Mouse (Mus musculus) CD4-positive, CD25-positive, alpha-beta regulatory T cell, adult 4 months (primary cell): ENCODE measurements around the gene Pdzd4. TPM values are rescaled to one million over a fixed set of nuclear protein-coding genes. Genes with fewer than 3 reads are reported as not detected.

Experiments
- ATAC-seq: one replicate; pipeline ENCODE4 v1.8.0; 2017
- polyA plus RNA-seq, 2 experiments: library from polyadenylated mRNA; unstranded; fragments of 100-300 nt; shearing (Covaris generic); gene quantifications; one replicate each; pipeline ENCODE4 v1.2.1; 2017

The Pdzd4 gene
- polyA plus RNA-seq, 2 experiments from 2014 or later: 0.08 to 0.16 TPM

DNA sequence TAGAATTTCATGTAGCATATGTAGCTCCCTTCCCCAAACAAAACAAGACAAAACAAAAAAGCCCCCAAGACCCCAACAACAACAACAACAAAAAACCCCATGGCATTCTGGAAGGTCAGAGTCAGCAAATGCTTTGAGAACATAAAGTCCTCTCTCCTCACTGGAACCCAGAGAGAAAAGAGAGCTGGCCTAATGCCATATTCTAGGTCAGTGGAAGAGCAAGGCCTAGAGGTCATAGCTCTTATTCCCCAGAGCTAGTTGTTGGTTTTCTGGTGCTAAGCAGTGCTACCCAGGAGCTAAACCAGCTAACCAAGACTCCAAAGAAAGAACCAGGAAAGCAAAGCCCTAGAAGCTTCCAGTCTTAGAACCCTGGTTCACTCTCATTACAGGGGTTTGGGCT lies 39.1 kb downstream of the Pdzd4 start:
- ATAC-seq: no peak

DNA sequence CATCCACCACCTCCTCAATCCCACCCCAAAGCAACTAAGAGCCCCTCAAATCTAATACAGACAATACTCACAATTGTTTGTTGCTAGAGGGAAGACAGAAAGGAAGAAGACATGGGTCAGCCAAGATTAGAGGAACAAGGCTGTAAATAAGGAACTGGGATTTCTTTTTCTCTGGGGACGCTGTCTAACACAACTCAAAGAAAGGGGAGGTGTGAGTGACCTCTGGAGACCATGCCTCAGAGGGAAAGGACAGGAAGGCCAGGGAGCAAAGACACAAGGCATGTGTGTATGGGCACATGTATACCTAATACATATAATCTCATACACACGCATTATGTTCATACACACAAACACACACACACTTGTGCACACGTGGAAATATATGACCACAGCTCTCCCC lies 42.5 kb downstream of the Pdzd4 start:
- no peak for ATAC-seq

DNA sequence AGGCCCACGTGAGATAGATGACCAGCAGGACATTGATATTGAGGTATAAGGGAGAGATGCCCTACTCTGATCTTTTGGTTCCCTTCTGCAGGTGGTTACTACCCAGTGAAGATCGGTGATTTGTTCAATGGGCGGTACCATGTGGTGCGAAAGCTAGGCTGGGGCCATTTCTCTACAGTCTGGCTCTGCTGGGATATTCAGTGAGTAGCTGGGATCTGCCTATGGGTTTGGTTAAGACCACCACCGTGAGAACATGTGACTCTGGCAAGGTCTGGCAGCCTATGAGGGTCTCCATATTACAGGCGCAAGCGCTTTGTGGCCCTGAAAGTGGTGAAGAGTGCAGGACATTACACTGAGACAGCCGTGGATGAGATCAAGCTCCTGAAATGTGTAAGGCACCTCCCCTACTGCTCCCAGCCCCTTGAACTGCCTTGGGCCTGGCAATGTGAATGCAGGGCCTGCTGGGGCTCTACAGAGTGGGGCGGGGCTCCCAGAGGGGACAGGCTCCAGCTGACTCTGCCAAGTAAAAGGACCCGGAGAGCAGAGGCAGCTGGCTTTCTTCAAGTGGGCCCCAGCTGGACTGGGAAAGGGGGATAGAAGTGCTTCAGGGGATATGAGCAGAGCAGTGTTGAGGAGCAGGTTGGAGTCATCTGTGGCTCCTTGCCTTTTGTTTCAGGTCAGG lies 49.8 kb downstream of the Pdzd4 start:
- no peak for ATAC-seq

DNA sequence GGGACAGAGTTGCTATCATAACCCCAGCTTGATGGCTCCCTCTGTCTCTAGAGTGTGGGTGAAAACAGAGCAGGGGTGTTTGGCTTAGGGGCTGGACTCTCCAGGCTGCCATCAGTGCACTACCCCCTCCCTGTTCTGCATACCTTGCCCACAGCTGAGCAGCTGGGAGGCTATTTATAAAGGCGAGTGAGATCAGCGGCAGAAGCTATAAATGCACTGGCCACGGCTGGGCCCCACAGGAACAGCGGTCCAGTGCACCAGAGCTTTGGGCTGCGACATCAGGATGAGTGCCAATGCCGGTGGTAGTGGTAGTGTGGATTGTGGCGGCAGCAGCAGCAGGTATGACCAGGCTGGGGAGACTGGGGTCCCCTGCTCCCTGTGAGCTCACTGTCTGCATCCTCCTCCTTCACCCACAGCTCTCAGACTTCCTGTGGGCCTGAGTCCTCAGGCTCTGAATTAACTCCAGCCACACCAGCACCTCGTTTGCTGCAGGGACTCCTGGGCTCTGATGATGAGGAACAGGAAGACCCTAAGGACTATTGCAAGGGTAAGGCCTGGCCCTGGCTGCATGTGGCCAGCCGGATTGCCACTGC lies 50.5 kb downstream of the Pdzd4 start, which contains the start of gene Srpk3:
TSS of gene Srpk3 (plus strand) at position 238 of the 593 bp plus-strand sequence.
- ATAC-seq: no peak

DNA sequence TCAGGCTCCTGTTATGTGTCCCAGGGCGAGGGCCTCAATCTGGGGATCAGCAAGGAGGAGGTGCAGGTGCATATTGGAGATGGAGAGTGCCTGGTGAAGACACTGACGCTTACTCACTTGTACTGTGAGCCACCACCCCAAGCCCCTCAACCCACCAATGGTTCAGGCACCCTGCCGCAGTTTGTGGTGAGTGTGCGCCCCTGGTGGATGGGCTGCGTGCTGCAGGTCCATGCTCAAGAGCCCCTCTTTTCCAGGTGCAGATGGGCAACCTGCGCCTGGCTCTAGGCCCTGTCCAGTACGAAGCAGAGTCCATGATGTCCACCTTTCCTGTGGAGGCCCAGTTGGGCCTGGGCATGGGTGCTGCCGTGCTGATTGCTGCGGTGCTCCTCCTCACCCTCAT lies 57.5 kb downstream of the Pdzd4 start:
- ATAC-seq: no peak

DNA sequence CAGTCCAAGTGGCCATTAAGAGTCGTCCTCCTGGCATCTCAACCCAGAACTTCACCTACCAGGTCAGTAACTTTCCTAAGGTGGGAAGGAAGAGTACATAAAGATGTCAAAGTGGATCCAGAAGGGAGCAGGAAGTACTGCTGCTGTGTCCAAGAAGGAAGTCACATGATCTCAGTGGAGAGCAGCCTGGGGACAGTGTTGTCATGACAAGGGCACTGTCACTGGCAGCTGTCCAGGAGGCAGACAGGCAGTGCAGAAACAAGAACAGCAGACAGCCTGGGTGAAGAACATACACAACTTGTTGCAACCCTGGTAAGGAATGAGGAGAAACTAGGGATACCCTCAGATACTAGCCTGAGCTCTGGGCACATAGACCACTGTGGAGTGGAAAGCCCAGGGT lies 59.5 kb downstream of the Pdzd4 start:
- ATAC-seq: no peak

DNA sequence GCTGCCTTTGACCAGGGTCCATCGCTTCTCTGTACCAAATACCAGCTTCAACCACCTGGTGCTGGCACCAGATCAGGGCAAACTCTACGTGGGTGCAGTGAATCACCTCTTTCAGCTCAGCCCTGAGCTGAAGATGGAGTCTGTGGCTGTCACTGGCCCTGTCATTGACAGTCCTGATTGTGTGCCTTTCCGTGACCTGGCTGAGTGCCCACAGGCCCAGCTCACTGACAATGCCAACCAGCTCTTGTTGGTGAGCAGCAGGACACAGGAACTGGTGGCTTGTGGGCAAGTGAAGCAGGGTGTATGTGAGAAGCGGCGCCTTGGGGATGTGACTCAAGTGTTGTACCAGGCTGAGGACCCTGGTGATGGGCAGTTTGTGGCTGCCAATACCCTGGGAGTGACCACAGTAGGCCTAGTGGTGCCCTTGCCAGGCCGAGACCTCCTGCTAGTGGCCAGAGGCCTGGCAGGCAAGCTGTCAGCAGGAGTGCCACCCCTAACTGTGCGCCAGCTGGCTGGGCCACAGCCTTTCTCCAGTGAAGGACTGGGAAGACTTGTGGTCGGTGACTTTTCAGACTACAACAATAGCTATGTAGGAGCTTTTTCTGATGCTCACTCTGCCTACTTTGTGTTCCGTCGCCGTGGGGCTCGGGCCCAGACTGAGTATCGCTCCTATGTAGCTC lies 66.0 kb downstream of the Pdzd4 start:
- no peak for ATAC-seq

DNA sequence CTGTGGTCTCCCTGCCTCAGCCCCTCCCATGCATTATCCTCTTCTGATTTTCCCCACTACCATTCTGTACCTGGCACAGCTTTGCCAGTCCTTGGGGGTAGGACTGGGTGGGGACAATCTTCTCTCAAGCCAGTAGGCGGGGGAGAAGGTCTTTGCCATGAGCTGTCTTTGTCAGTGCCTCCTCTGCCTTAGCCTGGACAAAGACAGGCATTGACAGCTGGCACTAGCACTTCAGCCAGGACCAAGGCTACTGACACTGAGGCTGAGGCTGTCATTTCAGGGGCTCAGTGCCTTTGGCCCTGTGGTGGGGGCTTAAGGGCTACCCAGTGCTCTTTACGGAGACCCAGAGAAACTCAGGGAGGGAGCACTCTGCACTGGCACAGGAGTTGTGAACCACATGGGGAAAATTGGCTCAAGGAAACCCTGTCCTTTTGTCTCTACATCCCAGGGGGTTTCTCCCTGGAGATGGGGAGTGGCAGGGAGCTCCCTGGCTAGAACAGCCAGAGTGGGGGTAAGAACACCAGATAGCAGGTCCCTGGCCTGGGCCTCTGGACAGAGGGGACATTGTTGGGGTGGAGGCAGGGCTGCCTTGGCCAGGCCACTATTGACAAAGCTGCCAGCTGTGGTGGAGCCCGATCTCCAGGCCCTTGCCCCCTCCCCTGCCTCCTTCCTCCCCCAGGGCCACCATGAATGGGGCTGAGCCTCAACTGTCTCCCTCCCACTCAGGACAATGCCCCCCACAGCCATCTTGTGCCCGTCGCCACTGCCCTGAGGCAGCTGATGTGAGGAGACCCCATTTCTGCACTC lies 68.2 kb downstream of the Pdzd4 start, which contains the start of gene Plxnb3:
TSS of gene Plxnb3 (plus strand) at position 757 of the 807 bp plus-strand sequence.
- ATAC-seq: no peak

DNA sequence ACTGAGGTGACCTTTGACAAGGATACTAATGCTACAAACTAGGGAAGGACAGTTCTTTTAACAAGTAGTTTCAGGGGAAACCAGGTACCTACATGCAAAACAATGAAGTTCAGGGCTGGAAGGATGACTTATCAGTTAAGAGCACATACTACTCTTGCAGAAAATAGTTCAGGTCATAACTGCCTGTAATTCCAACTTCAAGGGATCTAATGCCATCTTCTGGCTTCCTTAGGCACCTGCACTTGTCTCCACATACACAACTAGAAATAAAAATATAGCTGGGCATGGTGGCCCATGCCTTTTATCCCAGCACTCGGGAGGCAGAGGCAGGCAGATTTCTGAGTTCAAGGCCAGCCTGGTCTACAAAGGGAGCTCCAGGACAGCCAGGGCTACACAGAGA lies 75.8 kb downstream of the Pdzd4 start:
- no peak for ATAC-seq

DNA sequence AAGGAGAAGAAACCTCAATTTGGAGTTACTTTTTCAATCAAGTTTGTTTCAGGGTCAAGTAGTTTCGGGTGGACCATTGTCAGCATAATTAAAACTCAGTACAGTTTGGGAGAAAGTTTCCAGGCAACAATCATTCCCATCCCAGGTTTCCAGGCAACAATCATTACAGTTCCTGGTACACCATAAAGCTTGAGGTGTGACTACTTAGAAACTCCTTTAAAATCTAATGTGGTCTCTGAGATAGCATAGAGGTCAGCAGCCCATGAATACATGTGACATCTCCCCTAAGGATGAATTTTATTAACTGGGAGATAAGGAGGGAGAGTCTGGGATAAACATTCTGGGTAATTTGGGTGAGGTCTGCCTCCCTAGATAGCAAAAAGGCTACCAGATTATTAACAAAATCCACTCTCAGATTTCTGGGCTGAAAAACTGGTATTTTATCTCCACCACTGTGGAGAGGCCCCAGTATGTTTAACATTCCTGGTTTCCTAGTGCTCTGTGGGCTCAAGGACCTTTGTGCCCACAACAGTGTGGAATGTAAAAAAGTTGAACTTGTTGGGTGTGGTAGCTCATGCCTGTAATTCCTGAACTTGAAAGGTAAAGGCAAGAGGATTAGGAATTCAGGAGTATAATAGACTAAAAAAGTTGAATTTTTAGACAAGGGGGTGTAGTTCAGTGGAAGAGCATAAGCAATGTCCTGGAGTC lies 79.8 kb downstream of the Pdzd4 start:
- no peak for ATAC-seq

Other genes starting within 250 kb of the Pdzd4 start
- gene Dusp9, start 185.6 kb downstream of the Pdzd4 start, polyA plus RNA-seq: under 1 TPM in 1 of 2 experiments, not detected in 1; 0.31 TPM
- 1 to 10 TPM; 2.6 to 2.7 TPM for gene Pnck, start 164.9 kb downstream of the Pdzd4 start, polyA plus RNA-seq
- under 1 TPM; 0.63 TPM for gene Slc6a8, start 151.8 kb downstream of the Pdzd4 start, polyA plus RNA-seq
- gene Bcap31, start 108.8 kb downstream of the Pdzd4 start, polyA plus RNA-seq: 100 to 1,000 TPM; 283 to 291 TPM
- gene Abcd1, start 108.4 kb downstream of the Pdzd4 start, polyA plus RNA-seq: 10 to 100 TPM; 23.3 to 44.3 TPM
- not detected for gene Plxnb3, start 67.9 kb downstream of the Pdzd4 start, polyA plus RNA-seq
- 1 to 10 TPM in 1 of 2 experiments, under 1 TPM in 1; 0.12 to 3.4 TPM for gene Srpk3, start 50.6 kb downstream of the Pdzd4 start, polyA plus RNA-seq
- 100 to 1,000 TPM; 146 to 173 TPM for gene Idh3g, start 38.1 kb downstream of the Pdzd4 start, polyA plus RNA-seq
- gene Ssr4, start 37.9 kb downstream of the Pdzd4 start, polyA plus RNA-seq: 100 to 1,000 TPM; 214 to 239 TPM
- gene Avpr2, start 67.1 kb upstream of the Pdzd4 start, polyA plus RNA-seq: 1 to 10 TPM; 2.6 to 3.3 TPM
- 10 to 100 TPM in 1 of 2 experiments, 1 to 10 TPM in 1; 7.3 to 13.0 TPM for gene L1cam, start 71.1 kb upstream of the Pdzd4 start, polyA plus RNA-seq
- 100 to 1,000 TPM; 162 to 239 TPM for gene Arhgap4, start 96.9 kb upstream of the Pdzd4 start, polyA plus RNA-seq
- gene Naa10, start 97.0 kb upstream of the Pdzd4 start, polyA plus RNA-seq: 100 to 1,000 TPM; 181 to 200 TPM
- gene Renbp, start 105.9 kb upstream of the Pdzd4 start, polyA plus RNA-seq: 10 to 100 TPM in 1 of 2 experiments, 1 to 10 TPM in 1; 6.4 to 15.1 TPM
- gene Hcfc1, start 141.4 kb upstream of the Pdzd4 start, polyA plus RNA-seq: 10 to 100 TPM; 34.2 to 45.5 TPM
- gene Irak1, start 198.9 kb upstream of the Pdzd4 start, polyA plus RNA-seq: 10 to 100 TPM; 19.8 to 23.1 TPM